Mouse (Mus musculus) frontal cortex, postnatal 14 days (tissue): ENCODE data around the gene Ldlrap1.

Experiments
- DNase-seq, 2 experiments: peaks; one replicate each; pipeline ENCODE4 v3.0.0; 2022; ENCODE audit warnings: low spot score in 2 of 2

The Ldlrap1 gene

GRCm38 (mm10) chr4:134751682-134752380 is 16.0 kb downstream of the Ldlrap1 start:
- DNase-seq, result no peak

- DNase-seq, result no peak
Observed at GRCm38 (mm10) chr4:134750825-134751224, 17.0 kb downstream of the Ldlrap1 start.

GRCm38 (mm10) chr4:134750263-134750662 is 17.6 kb downstream of the Ldlrap1 start:
- DNase-seq, result no peak

DNA sequence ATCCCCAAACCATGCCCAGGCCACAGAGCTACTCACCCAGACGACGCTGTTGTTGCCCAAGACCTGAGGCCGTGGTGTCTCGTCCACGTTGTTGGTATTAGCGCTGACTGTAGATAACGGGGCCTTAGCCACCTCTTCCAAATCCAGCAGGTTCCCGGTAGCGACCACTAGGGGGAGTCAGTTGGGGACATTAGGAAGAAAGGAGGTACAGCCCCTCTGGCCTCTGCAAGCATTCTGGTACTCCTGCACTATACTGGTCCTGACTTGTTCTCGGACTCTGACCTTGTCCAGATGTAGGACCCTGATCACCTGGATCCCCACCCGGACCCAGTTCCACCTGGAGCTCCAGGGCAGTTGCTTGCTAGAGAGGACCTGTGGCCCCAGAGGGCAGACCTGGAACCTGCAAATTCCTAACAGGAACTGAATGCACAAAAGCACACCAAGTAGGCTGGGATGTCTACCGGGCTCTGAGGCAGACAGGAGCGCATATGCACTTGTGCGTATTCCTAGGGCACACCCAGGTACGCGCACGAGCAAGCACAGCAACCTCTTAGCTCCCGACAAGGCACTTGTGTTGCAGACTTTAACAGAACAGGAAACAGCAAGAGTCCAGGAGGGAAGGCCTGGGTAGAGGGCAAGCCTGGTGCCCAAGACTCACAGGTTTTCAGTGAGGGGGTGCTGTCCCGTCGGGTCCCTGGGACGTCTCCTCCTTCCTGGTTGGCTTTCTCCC is 18.4 kb downstream of the Ldlrap1 start:
- DNase-seq, result no peak

- DNase-seq, result peak in 1 of 2 experiments; percentile 49
Observed at GRCm38 (mm10) chr4:134745900-134746661, 21.7 kb downstream of the Ldlrap1 start.

- no peak for DNase-seq
Observed at GRCm38 (mm10) chr4:134743881-134744633, 23.8 kb downstream of the Ldlrap1 start.

DNA sequence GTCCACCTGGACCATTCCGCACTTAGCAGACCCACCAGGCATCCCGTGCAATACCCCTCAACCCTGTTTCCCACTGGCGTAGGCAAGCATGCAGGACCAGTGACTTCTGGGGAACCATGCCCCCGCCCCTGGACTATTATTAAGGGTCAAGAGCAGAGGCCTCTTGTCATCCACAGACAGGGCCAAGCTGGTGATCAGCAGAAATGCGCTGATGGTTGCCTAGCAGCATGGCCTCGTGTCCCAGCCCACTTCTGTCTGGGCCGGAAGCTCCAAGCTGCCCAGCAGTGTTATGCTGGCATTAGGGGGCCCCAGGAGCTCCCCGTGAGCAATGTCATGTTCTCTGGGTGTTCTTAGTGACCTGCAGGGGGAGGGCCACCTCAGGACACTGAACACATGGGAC is 25.9 kb downstream of the Ldlrap1 start:
- no peak for DNase-seq

DNA sequence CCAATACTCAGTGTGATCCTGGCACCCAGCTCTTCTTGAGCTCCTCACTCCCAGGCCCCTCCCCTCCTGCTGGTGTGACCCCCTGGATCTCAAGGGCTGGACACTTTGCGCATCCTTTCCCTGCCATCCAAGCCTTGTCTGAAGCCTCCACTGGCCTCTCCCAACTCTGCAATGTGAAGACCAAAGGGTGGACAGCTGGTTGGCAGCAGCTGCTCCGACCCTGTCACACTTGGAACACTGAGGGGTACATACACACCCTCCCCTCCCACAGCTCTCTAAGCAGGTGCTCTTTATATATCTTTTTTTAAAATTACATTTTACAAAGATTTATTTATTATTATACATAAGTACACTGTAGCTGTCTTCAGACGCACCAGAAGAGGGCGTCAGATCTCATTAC is 27.6 kb downstream of the Ldlrap1 start:
- DNase-seq, result no peak

GRCm38 (mm10) chr4:134739530-134739929 is 28.3 kb downstream of the Ldlrap1 start:
- no peak for DNase-seq

DNA sequence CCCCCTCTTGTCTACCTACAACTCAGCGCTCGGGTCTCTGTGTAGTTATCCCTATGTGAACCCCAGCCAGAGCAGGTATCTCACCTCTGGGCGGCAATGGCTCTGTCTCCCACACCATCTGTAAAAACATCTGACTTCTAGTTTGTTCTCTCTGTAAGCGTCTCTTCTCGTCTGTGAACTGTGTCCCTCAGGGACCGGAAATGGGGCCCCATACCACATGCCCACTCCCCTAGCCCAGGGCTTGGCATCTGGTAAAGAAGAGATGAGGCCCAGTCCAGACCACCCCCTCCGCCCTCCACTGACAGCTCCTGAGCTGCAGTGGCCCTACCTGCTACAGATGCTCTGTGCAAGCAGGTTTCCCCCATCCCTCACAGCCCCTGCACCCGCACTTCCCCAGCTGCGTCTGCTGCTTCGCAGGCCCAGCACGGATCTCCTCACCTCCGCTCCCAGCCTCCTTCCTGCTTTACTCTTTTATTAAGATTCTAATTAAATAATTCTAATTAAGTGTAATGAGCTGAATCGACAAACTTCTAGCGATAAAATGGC is 30.4 kb downstream of the Ldlrap1 start:
- no peak for DNase-seq

GRCm38 (mm10) chr4:134736147-134736546 is 31.7 kb downstream of the Ldlrap1 start:
- DNase-seq, result no peak

GRCm38 (mm10) chr4:134734629-134735081 is 33.2 kb downstream of the Ldlrap1 start:
- no peak for DNase-seq

- DNase-seq, result no peak
Observed at GRCm38 (mm10) chr4:134734038-134734628, 33.7 kb downstream of the Ldlrap1 start.

GRCm38 (mm10) chr4:134733371-134733770 is 34.5 kb downstream of the Ldlrap1 start:
- no peak for DNase-seq

DNA sequence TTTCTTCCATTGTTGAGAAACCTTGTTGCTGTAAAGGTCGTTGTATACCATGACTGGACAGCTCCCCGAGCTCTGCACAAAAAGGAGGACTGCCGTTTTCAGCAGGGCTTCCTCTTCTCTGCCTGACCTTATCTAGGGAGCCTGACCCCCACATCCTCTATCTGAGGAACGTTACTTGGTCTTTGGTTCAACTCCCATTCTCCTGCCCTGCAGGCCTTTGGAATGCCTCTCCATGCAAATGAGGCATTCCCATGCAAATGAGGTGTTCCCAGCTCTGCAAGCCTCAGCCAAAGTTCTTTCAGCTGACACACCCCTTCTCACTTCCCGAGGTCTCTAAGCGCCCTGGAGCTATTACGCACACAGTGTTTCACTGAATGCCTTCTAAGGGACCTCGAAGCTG is 37.7 kb downstream of the Ldlrap1 start:
- no peak for DNase-seq

DNA sequence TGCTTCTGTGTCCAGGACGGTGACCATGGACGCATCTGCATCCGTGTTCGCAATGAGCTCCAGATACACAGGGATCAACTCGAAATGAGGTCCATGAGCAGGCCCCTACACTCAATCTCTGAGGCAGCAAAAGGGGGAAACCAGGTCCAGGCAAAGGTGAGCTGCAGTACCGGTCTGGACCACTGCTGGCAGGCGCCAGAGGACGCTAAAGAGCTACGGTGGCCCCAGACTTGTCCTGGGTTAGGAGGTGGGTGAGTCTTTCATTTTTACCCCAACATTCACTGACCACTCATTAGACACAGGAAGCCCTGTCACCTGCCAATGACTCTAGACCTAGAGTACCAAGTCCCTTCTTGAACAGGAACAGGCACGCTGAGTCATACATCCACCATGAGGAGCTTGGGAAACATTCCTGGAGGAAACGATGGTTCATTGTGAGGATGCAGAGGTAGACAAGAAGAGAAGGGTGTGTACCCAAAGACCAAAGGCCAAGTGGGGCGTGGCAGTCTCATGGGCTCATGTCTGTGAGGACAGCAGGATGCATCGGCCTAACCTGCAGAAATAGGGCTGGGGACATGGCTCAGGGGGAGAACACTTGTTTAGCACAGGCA is 42.0 kb downstream of the Ldlrap1 start:
- no peak for DNase-seq

- DNase-seq, result no peak
Observed at GRCm38 (mm10) chr4:134724974-134725373, 42.9 kb downstream of the Ldlrap1 start.

DNA sequence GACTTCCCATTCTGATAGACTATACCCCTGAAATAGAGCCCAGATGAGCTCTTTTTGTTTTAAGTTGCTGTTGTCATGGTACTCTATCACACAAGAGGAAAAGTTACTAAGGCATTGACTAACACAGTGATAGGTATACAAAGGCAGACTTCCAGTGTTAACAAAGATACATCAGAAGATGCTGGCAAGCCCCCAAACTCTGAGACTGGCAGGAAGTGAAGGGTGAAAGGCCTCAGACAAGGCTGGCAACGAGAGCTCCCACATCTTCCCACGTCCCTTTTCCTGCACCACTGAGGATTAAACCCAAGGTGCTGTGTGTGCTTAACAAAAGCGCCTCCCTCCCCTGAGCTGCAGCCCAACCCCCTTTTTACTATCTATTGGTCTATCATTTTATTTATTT is 44.6 kb downstream of the Ldlrap1 start:
- no peak for DNase-seq

- no peak for DNase-seq
Observed at GRCm38 (mm10) chr4:134721076-134721475, 46.7 kb downstream of the Ldlrap1 start.

GRCm38 (mm10) chr4:134720371-134720770 is 47.5 kb downstream of the Ldlrap1 start:
- DNase-seq, result no peak

DNA sequence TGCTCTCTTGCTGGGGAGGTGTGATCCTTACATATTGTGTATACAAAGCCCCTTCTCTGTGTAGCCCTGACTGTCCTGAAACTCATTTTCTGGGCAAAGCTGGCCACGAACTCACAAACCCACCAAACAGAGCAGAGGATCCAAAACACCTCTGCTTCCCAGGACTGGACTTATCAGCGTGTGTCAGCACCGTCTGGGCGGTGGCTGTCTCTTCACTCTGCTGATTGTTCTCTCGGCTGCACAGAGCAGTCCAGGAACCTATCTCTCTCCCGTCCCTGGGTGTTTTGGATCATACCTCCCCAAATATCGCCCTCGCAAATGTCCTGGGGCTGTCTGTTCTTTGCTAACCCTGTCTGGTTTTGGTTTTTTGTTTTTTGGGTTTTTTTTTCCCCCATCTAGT is 48.3 kb downstream of the Ldlrap1 start:
- no peak for DNase-seq
